Mouse (Mus musculus) macrophage (primary cell): ENCODE results near the gene Nckap5. TPM values are rescaled to one million over a fixed set of nuclear protein-coding genes. Genes with fewer than 3 reads are reported as not detected.

Experiments used
- H3K27ac ChIP-seq: fragments of 350-480 bp; formaldehyde crosslinking; 2 replicates; pipeline ENCODE4 v1.9.0; 2021
- H3K36me3 ChIP-seq: fragments of 350-480 bp; formaldehyde crosslinking; 2 replicates; pipeline ENCODE4 v1.9.0; 2021; ENCODE audit errors: inconsistent target
- H3K4me3 ChIP-seq: fragments of 350-480 bp; formaldehyde crosslinking; 2 replicates; pipeline ENCODE4 v1.9.0; 2021; ENCODE audit errors: inconsistent target
- H3K79me2 ChIP-seq: fragments of 350-480 bp; formaldehyde crosslinking; 2 replicates; pipeline ENCODE4 v1.9.0; 2021; ENCODE audit errors: inconsistent target
- WGBS: methylation state at CpG from one replicate; pipeline ENCODE4 v1.1.7; 2026; ENCODE audit warnings: inconsistent platforms; ENCODE audit not compliant: missing documents; 5-methylcytosine and 5-hydroxymethylcytosine counted together
- polyA plus RNA-seq: library from polyadenylated mRNA; stranded (reverse); fragments of 250-400 nt; gene quantifications from 3 replicates; pipeline ENCODE4 v1.2.4, GENCODE M21; 2018; ENCODE audit warnings: inconsistent platforms

Gene Nckap5
- polyA plus RNA-seq, 1 experiment from 2014 or later: not detected

GRCm38 (mm10) chr1:126491412-126491811 is 339.2 kb downstream of the Nckap5 start:
- Histone ChIP-seq H3K27ac (no peak overlapping the region), H3K4me3 (no peak overlapping the region), H3K36me3 (no peaks in the 10 kb centered on the region), H3K79me2 (no peaks in the 10 kb centered on the region)
- WGBS: 95% methylated on average over 4 of the region's 5 CpGs

GRCm38 (mm10) chr1:126490256-126490655 is 340.3 kb downstream of the Nckap5 start:
- H3K27ac ChIP-seq: no peak overlapping the region
- H3K79me2 ChIP-seq: no peaks in the 10 kb centered on the region
- H3K36me3 ChIP-seq: no peaks in the 10 kb centered on the region
- no peak overlapping the region for H3K4me3 ChIP-seq
- WGBS: 69% methylated on average over 6 of the region's 6 CpGs

- H3K4me3 ChIP-seq: no peak overlapping the region
These were observed 345.9 kb downstream of the Nckap5 start for GRCm38 (mm10) chr1:126484664-126485087.

GRCm38 (mm10) chr1:126483665-126484064 is 346.9 kb downstream of the Nckap5 start:
- no peak overlapping the region for H3K27ac ChIP-seq
- 70% methylated on average over 3 of the region's 3 CpGs for WGBS
- no peak overlapping the region for H3K4me3 ChIP-seq
- H3K79me2 ChIP-seq: no peaks in the 10 kb centered on the region
- H3K36me3 ChIP-seq: no peaks in the 10 kb centered on the region

More at GRCm38 (mm10) chr1:126484664-126485087, 345.9 kb downstream of the Nckap5 start:
- 82% methylated on average over 6 of the region's 6 CpGs for WGBS
- no peaks in the 10 kb centered on the region for H3K79me2 ChIP-seq
- no peak overlapping the region for H3K27ac ChIP-seq
- no peaks in the 10 kb centered on the region for H3K36me3 ChIP-seq

- no peak overlapping the region for H3K4me3 ChIP-seq
- no peaks in the 10 kb centered on the region for H3K79me2 ChIP-seq
- H3K27ac ChIP-seq: no peak overlapping the region
- H3K36me3 ChIP-seq: no peaks in the 10 kb centered on the region
- WGBS: 69% methylated on average over 7 of the region's 7 CpGs
These were observed 349.0 kb downstream of the Nckap5 start for GRCm38 (mm10) chr1:126481459-126482228.

GRCm38 (mm10) chr1:126473044-126473443 is 357.6 kb downstream of the Nckap5 start:
- Histone ChIP-seq H3K4me3 (no peak overlapping the region), H3K27ac (no peak overlapping the region), H3K79me2 (no peaks in the 10 kb centered on the region), H3K36me3 (no peaks in the 10 kb centered on the region)
- 82% methylated on average over 5 of the region's 5 CpGs for WGBS

GRCm38 (mm10) chr1:126471419-126471818 is 359.2 kb downstream of the Nckap5 start:
- WGBS: 71% methylated on average over 2 of the region's 2 CpGs
- Histone ChIP-seq H3K27ac (no peak overlapping the region), H3K4me3 (no peak overlapping the region), H3K36me3 (no peaks in the 10 kb centered on the region), H3K79me2 (no peaks in the 10 kb centered on the region)

GRCm38 (mm10) chr1:126470883-126471282 is 359.7 kb downstream of the Nckap5 start:
- 83% methylated on average over 2 of the region's 2 CpGs for whole genome bisulfite sequencing
- Histone ChIP-seq H3K4me3 (no peak overlapping the region), H3K36me3 (no peaks in the 10 kb centered on the region), H3K79me2 (no peaks in the 10 kb centered on the region), H3K27ac (no peak overlapping the region)

- Histone ChIP-seq H3K36me3 (no peaks in the 10 kb centered on the region), H3K27ac (no peak overlapping the region), H3K4me3 (no peak overlapping the region), H3K79me2 (no peaks in the 10 kb centered on the region)
- 85% methylated on average over 5 of the region's 5 CpGs for WGBS
These were observed 360.6 kb downstream of the Nckap5 start for GRCm38 (mm10) chr1:126469818-126470544.

GRCm38 (mm10) chr1:126461527-126462354 is 368.9 kb downstream of the Nckap5 start:
- H3K27ac ChIP-seq: no peak overlapping the region
- no peak overlapping the region for H3K4me3 ChIP-seq
- WGBS: 8% methylated on average over 9 of the region's 11 CpGs
- H3K36me3 ChIP-seq: no peaks in the 10 kb centered on the region
- H3K79me2 ChIP-seq: no peaks in the 10 kb centered on the region

GRCm38 (mm10) chr1:126457739-126458138 is 372.9 kb downstream of the Nckap5 start:
- whole genome bisulfite sequencing: 100% methylated on average over 1 of the region's 1 CpGs
- no peaks in the 10 kb centered on the region for H3K79me2 ChIP-seq
- H3K36me3 ChIP-seq: no peaks in the 10 kb centered on the region
- no peak overlapping the region for H3K27ac ChIP-seq
- no peak overlapping the region for H3K4me3 ChIP-seq

- Histone ChIP-seq H3K36me3 (no peaks in the 10 kb centered on the region), H3K27ac (no peak overlapping the region), H3K79me2 (no peaks in the 10 kb centered on the region), H3K4me3 (no peak overlapping the region)
- WGBS: 63% methylated on average over 9 of the region's 9 CpGs
These were observed 376.0 kb downstream of the Nckap5 start for GRCm38 (mm10) chr1:126454504-126455173.

GRCm38 (mm10) chr1:126451472-126451871 is 379.1 kb downstream of the Nckap5 start:
- 80% methylated on average over 9 of the region's 9 CpGs for WGBS
- Histone ChIP-seq H3K4me3 (no peak overlapping the region), H3K79me2 (no peaks in the 10 kb centered on the region), H3K27ac (no peak overlapping the region), H3K36me3 (no peaks in the 10 kb centered on the region)

- 55% methylated on average over 2 of the region's 2 CpGs for WGBS
- H3K36me3 ChIP-seq: no peaks in the 10 kb centered on the region
- H3K27ac ChIP-seq: no peak overlapping the region
- H3K4me3 ChIP-seq: no peak overlapping the region
- no peaks in the 10 kb centered on the region for H3K79me2 ChIP-seq
These were observed 381.2 kb downstream of the Nckap5 start for GRCm38 (mm10) chr1:126449424-126449823.
